Mouse (Mus musculus): ENCODE measurements at regions not wholly inside any gene's neighbourhood (a gene's known extent, or its start where the extent isn't known, plus 50 kb on each side); places are given as distances from the start of the nearest gene placed in this dataset.
"Not testable (repeated sequence)": the region's sequence is repeated elsewhere in the genome, so short reads cannot be mapped to it uniquely, and the experiment has no call there.

- no peak for ATAC-seq (replicated peaks; ENCODE audit: poor library complexity)
These were observed 438.2 kb downstream of the Cbln4 start for GRCm38 (mm10) chr2:171605064-171605463.

GRCm38 (mm10) chr2:171595240-171595639 is 448.0 kb downstream of the Cbln4 start:
- no peak for ATAC-seq (replicated peaks; ENCODE audit: poor library complexity)

GRCm38 (mm10) chr2:171593884-171594283 is 449.4 kb downstream of the Cbln4 start:
- no peak for ATAC-seq (replicated peaks; ENCODE audit: poor library complexity)

DNA sequence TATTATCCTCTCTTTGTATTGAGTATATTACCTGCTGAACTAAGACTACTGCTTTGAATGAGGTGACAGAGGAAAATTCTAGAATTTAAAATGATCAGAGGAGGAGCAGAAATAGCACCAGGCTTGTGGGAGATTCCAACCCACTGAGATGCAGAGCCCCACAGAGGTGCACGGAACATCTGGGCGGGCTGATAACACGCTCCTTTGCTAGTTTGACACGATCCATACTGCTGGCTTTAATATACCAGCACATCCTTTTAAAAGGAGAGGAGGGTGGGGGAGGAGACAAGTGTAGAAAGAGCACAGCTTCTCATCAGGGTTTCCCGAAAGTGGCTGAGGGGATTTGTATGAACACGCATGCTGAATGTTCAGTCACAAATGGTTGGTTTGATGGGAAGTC is 451.0 kb downstream of the Cbln4 start:
- ATAC-seq (replicated peaks; ENCODE audit: poor library complexity) = no peak

GRCm38 (mm10) chr2:171588158-171588557 is 455.1 kb downstream of the Cbln4 start:
- no peak for ATAC-seq (replicated peaks; ENCODE audit: poor library complexity)

- ATAC-seq (replicated peaks; ENCODE audit: poor library complexity) = no peak
These were observed 455.6 kb downstream of the Cbln4 start for GRCm38 (mm10) chr2:171587635-171588034.

GRCm38 (mm10) chr2:171586853-171587220 is 456.4 kb downstream of the Cbln4 start:
- no peak for ATAC-seq (replicated peaks; ENCODE audit: poor library complexity)

- ATAC-seq (replicated peaks; ENCODE audit: poor library complexity) = no peak
These were observed 456.9 kb downstream of the Cbln4 start for GRCm38 (mm10) chr2:171586217-171586852.

DNA sequence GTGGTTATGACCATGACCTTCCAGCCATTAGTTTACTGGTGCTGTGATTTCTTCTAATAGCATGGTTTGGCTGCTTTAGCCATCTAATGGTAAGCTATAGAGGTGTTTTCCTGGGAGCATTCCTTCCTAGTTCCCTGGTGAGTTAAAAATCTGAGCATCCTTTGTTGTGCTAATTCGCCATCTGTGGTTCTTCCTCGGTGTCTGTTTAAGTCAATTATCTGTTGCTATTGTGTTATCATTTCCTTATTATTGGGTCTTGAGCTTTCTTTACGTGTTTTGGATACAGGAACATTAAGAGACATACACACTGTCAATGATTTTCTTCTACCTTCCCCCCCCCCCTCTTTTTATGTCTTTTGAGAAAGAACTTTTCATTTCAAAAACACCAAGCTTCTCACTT is 468.9 kb downstream of the Cbln4 start:
- no peak for ATAC-seq (replicated peaks; ENCODE audit: poor library complexity)

DNA sequence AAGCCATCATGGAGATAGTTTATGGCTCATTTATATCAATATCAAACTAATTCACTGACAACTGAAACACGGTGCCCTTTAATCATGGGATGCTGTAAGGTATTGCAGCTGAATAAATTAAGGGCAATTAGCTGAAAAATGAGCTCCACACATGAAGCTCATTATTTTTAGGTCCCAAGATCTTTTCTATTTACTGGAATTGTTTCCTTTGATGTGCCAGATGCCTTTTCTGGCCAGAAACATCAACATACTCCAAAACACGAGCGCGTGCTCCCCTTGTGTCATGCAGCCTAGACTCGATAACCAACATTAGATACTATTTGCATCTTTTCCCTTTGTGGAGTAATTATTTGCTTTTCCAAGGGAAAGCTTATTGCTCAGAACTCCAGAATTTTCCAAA is 480.6 kb downstream of the Cbln4 start:
- ATAC-seq (replicated peaks; ENCODE audit: poor library complexity) = no peak

DNA sequence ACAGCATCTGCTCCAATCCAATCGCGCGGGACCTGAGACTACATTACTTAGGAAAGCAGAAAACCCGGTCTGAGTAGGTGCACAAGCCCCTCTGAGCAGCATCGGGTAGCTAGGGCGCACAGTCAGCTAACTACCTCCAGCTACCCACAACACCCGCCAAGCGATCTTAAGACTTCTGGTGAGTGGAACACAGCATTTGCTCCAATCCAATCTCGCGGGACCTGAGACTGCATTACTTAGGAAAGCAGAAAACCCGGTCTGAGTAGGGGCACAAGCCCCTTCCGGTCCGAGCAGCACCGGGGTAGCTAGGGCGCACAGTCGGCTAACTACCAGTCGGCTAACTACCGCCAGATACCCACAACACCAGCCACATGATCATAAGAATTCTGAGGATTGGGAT is 500.5 kb downstream of the Cbln4 start:
- not testable (repeated sequence) for ATAC-seq (replicated peaks; ENCODE audit: poor library complexity)

DNA sequence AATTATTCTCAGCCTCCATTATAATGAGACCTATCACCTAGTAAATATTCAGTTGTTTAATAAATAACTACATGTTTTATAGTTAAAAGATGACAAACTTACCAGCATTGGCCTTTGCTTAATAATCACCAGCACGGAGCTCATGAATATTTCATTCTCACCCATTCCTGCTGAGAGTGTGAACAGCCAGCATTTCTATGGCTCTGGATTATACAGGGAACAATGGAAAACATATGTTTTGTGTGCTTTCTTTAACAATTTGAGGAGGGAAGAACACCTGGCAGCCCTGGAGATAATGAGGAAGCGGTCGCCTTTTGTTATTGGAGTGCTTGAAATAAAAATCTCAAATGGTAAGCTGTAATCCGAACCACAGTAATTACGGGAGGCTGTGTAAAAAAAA is 528.4 kb downstream of the Cbln4 start:
- no peak for ATAC-seq (replicated peaks; ENCODE audit: poor library complexity)

DNA sequence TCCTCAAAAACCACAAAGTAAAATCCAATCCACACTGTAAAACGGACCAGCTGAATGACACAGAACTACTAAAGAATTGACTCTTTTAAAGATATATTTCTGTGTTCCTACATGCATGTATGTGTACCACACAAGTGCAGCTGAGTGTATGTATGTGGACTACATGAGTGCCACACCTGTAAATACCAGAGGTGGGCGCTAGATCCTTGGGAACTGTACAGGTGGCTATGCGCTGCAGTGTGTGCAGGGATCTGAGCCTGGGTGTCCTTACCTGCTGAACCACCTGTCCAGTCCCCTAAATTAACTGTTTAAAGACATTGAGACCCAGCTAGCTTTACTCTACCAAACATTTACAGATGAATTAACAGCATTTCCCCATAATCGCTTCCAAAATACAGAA is 546.6 kb downstream of the Cbln4 start:
- ATAC-seq (replicated peaks; ENCODE audit: poor library complexity) = no peak

GRCm38 (mm10) chr2:171493741-171494140 is 549.5 kb downstream of the Cbln4 start:
- ATAC-seq (replicated peaks; ENCODE audit: poor library complexity) = no peak

- no peak for ATAC-seq (replicated peaks; ENCODE audit: poor library complexity)
These were observed 556.0 kb downstream of the Cbln4 start for GRCm38 (mm10) chr2:171487284-171487683.

- no peak for ATAC-seq (replicated peaks; ENCODE audit: poor library complexity)
These were observed 590.0 kb downstream of the Cbln4 start for GRCm38 (mm10) chr2:171453241-171453640.

DNA sequence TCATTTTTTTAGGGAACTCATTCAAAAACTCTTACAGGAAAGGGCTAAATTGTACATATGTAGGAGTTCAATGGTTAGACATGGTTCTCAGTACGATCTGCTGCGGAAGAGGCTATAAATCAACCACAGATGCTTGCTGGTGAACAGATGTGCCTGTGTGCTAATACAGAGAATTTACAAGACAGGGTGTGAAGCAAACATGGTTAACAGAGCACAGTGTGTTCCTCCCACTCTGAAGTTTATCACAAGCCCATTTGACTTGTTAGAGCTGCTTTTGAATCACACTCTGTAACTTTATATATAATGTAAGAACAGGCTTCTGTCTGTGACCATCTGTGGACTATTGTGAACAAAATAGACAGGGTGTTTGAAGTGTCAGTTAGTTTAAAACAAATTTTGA is 637.2 kb downstream of the Cbln4 start:
- no peak for ATAC-seq (replicated peaks; ENCODE audit: poor library complexity)

GRCm38 (mm10) chr2:171388936-171389335 is 654.3 kb downstream of the Cbln4 start:
- no peak for ATAC-seq (replicated peaks; ENCODE audit: poor library complexity)

GRCm38 (mm10) chr2:171373457-171373856 is 641.9 kb downstream of the Dok5 start:
- ATAC-seq (replicated peaks; ENCODE audit: poor library complexity) = no peak

DNA sequence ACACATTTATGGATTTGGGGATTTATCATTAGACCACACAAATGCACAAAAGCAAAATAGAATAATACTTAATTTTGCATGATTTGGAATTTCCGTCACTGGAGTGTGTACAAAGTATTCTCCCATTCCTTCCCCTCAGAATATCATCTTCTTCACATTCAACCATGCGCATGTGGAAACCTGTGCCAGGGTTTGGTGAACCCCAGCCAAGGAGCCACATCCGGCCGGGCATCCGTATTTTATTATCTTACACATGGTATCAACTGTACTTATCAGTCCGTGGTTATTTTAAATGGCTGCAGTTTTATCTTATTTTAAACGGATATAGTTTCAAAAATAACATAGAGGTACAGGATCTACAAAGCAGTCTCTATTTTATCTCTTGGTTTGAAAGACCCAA is 641.4 kb downstream of the Dok5 start:
- ATAC-seq (replicated peaks; ENCODE audit: poor library complexity) = no peak

DNA sequence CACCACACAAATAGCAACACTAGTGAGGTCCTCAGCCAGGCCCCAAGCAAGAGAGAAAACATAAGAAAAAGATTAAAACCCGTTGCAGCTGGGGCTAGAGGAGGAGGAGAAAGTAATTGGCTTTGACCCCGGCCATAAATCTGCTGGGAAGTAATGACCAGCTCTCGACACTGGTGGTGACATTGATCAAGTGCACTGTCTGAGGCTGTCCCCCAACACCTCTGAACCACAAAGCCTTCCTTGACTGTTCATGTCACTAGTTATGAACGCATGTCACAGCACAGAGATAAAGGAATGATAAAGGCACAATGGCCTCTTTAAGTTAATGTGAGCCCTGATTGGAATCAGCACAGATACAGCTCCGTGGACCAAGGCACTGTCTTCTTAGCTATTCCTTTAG is 640.1 kb downstream of the Dok5 start:
- ATAC-seq (replicated peaks; ENCODE audit: poor library complexity) = no peak

DNA sequence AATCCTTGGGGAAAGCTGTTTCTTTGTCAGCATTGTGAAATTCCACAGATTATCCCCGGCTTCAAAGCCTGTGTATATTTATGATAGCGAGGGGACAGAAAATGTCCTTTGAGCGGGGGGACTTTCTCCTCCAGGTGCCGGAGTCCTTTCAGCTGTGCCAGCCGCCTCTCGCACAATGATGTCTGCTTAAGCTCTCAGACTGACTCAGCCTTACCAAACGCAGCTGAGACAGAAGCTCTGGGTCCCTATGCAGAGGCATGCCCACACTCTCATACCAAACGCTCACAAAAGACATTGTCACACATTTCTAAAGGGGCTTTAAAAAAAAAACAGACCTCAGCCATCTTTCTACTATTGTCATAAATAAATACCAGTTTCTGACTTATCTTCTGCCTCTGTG is 633.9 kb downstream of the Dok5 start:
- ATAC-seq (replicated peaks; ENCODE audit: poor library complexity) = no peak

DNA sequence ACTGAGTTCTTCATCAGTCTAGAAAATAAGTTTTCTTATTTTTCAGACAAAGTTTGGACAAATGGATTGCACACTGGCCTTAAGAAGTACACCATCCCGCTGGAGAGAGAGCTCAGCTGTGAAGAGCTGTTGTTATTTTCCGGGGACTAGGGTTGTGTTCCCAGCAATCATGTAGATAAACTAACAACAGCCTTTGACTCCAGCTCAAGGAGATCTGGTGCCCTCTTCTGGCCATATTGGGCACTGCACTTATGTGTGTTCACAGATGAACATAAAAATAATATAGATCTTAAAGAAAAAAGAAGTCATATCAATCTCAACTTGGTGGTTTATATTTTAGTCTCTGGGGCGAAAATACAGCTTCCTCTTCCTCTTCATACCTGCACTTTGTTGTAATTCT is 633.0 kb downstream of the Dok5 start:
- ATAC-seq (replicated peaks; ENCODE audit: poor library complexity) = no peak

DNA sequence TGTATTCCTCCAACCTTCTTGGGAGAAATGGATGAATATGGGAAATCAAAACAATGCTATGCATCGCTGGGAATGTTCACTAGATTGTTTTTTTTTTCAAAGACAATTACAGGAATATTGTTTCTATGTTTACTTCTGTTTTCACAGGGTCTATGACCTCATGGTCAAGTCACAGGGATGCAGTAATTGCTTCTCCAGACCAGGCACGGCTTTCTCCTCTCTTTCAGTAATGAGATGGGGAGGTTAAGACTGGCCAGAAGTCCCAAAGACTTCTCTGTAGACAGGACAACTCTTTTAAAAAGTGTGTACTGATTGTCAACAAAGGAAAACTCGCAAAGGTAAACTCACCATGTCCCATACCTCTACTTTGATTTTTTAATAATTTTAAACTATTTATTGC is 631.8 kb downstream of the Dok5 start:
- ATAC-seq (replicated peaks; ENCODE audit: poor library complexity) = no peak
